Mouse (Mus musculus) ES-Bruce4 (cell line): ENCODE data around the gene Stk16.

Source experiments
- CTCF ChIP-seq: IDR thresholded peaks from one replicate; pipeline ENCODE4 v1.8.1; 2011; ENCODE audit warnings: low read depth, low read length
- EP300 ChIP-seq: IDR thresholded peaks from 2 replicates; pipeline ENCODE4 v1.6.1; 2011; ENCODE audit warnings: low read depth, low read length; ENCODE audit not compliant: insufficient read depth
- POLR2A ChIP-seq: IDR thresholded peaks from one replicate; pipeline ENCODE4 v1.8.1; 2011; ENCODE audit warnings: low read length; ENCODE audit not compliant: insufficient read depth

DNA sequence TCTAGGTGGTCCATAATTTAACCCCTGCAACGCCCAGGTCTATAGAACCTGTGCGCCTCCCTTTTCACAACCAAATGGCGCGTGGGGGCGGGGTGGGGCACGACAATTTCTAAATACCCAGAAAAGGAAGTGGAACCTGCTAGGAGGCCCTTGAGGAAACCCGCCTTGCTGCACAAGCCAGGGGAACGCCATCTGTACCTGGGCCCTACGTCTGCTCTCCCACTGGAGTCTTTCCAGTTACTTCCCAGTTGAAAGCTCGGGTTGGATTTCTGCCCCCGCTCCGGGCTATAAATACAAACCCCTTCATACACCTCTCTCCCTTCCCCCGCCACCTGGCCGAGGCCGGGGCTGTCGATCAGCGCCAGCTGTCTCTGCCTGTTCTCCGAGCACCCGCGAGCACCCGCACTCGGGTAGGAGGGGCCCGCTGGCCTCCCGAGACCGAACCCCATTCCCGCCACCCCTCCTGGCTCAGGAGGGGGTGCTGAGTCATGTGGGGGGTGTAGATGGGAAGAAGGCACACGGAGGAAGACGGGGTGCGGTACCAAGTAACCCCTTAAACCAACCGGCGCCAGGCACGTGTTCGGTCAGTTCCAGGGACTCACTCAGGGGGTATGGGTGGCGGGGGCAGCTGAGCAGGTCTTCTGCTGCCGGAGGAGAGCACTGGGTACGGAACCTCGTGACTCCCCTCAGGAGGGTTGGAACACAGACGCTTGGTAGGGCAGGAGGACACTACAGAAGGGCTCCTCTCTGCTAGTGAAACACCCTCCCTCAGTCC is 7.8 kb downstream of the Stk16 start:
- TF ChIP-seq POLR2A (no peak), CTCF (no peak), EP300 (0 out of 2 replicates have a peak, but pooled peaks have one; percentile 4)
